Comparison of ENCODE assay signal across 9 mouse cellular contexts in genomic region chr6:116007561-116008173, GRCm38 (mm10). TPM values are rescaled to one million over a fixed set of nuclear protein-coding genes. Genes with fewer than 3 reads are reported as not detected.
A peak's percentile ranks its signal among the peaks of the same experiment; 100 is the strongest.
DNase-seq lines count a peak whose midpoint lies in the region; ATAC-seq lines count a peak whose summit lies in the region.
"Had no signal": no experiment of that assay in that cellular context is flagged by ENCODE, and none has a peak within 500 bp of the region (broad histone marks: within the 10 kb centered on the region; RNA-seq: fewer than 3 reads in every experiment).

No protein-coding gene starts in this region.

- no peak overlapping the region for H3K27ac ChIP-seq in intestine, embryonic 14.5 days (ENCODE audit: low read depth)
- H3K27ac ChIP-seq in intestine, embryonic 16.5 days (ENCODE audit: low read length): no peak overlapping the region
- H3K27ac ChIP-seq in heart, embryonic 10.5 days: peak overlapping the region; percentile 71

- H3K4me1 ChIP-seq in intestine, embryonic 14.5 days (replicated peaks; ENCODE audit: control insufficient read depth, insufficient read depth, low read length): peaks cover 9% of the 10 kb centered on the region
- H3K4me1 ChIP-seq in intestine, embryonic 16.5 days (ENCODE audit: control insufficient read depth, insufficient read depth, low read length): peaks cover 13% of the 10 kb centered on the region; the same call in 1 of the 2 replicates
- peaks cover 57% of the 10 kb centered on the region for H3K4me1 ChIP-seq in heart, embryonic 10.5 days

- 28% methylated on average over 9 of the region's 9 CpGs for WGBS in intestine, embryonic 14.5 days
- WGBS in intestine, embryonic 16.5 days: 14% methylated on average over 9 of the region's 9 CpGs
- WGBS in heart, embryonic 10.5 days: 13% methylated on average over 9 of the region's 9 CpGs

- no peaks in the 10 kb centered on the region for H3K27me3 ChIP-seq in intestine, embryonic 14.5 days (replicated peaks; ENCODE audit: control insufficient read depth, insufficient read depth, low read length)
- no peaks in the 10 kb centered on the region for H3K27me3 ChIP-seq in intestine, embryonic 16.5 days (replicated peaks; ENCODE audit: control insufficient read depth, insufficient read depth, low read length)
- H3K27me3 ChIP-seq in heart, embryonic 10.5 days (ENCODE audit: insufficient read depth, poor library complexity, severe bottlenecking): no peaks in the 10 kb centered on the region
- H3K27me3 ChIP-seq: limb, embryonic 15.5 days had no signal

- H3K4me2 ChIP-seq in intestine, embryonic 14.5 days (ENCODE audit: low read length): no peak overlapping the region
- H3K4me2 ChIP-seq in intestine, embryonic 16.5 days (ENCODE audit: low read depth, low read length): no peak overlapping the region
- H3K4me2 ChIP-seq: limb, embryonic 15.5 days had no signal

- no peak overlapping the region for H3K4me3 ChIP-seq in intestine, embryonic 14.5 days (ENCODE audit: low read depth, low read length)
- H3K4me3 ChIP-seq in intestine, embryonic 16.5 days (ENCODE audit: low read length): no peak overlapping the region
- peak overlapping the region; percentile 5; the same call in 1 of the 2 replicates for H3K4me3 ChIP-seq in heart, embryonic 10.5 days
- H3K4me3 ChIP-seq: limb, embryonic 15.5 days had no signal

- H3K9me3 ChIP-seq in intestine, embryonic 14.5 days (ENCODE audit: control insufficient read depth, low read length): no peaks in the 10 kb centered on the region
- H3K9me3 ChIP-seq in intestine, embryonic 16.5 days (ENCODE audit: control insufficient read depth, low read length): no peaks in the 10 kb centered on the region
- no peaks in the 10 kb centered on the region for H3K9me3 ChIP-seq in heart, embryonic 10.5 days
- H3K9me3 ChIP-seq: limb, embryonic 15.5 days had no signal

- DNase-seq in intestine, embryonic 14.5 days (ENCODE audit: low spot score): peak; percentile 89
- peak; percentile 79 for DNase-seq in adipocyte (ENCODE audit: low spot score)
- peak; percentile 86 for DNase-seq in embryo, embryonic 11 days
- DNase-seq in heart, embryonic 10.5 days (ENCODE audit: low spot score): no peak
- DNase-seq in kidney, postnatal 14 days: peak; percentile 79
- DNase-seq in lung, postnatal 36 days: peak; percentile 85
- DNase-seq in right cerebral cortex, postnatal 25 days: peak; percentile 52

- ATAC-seq in intestine, embryonic 14.5 days (replicated peaks; ENCODE audit: low FRiP score, low TSS enrichment, low read depth): peak; percentile 21
- ATAC-seq in intestine, embryonic 16.5 days: no peak

- H3K9ac ChIP-seq in intestine, embryonic 14.5 days (ENCODE audit: low read length): no peak overlapping the region
- H3K9ac ChIP-seq in intestine, embryonic 16.5 days (ENCODE audit: low read depth, low read length): no peak overlapping the region
- H3K9ac ChIP-seq: limb, embryonic 15.5 days had no signal

- H3K36me3 ChIP-seq in intestine, embryonic 14.5 days (ENCODE audit: control insufficient read depth, insufficient read depth, low read length): no peaks in the 10 kb centered on the region
- H3K36me3 ChIP-seq in intestine, embryonic 16.5 days (ENCODE audit: control insufficient read depth, insufficient read depth, low read length): no peaks in the 10 kb centered on the region
- H3K36me3 ChIP-seq in heart, embryonic 10.5 days: no peaks in the 10 kb centered on the region
- H3K36me3 ChIP-seq: limb, embryonic 15.5 days had no signal

RNA-seq across cellular contexts. Expression of gene Plxnd1, which starts 12.9 kb away (rescaled TPM):
- polyA plus RNA-seq in intestine, embryonic 14.5 days (2014; fragmentation: Nextera tagmentation; extraction: Ambion mirVana): 39.7 and 46.5 TPM in 2 replicates
- 18.7 and 19.3 TPM in 2 replicates for polyA plus RNA-seq in intestine, embryonic 16.5 days (2015; fragmentation: Nextera tagmentation; extraction: Ambion mirVana)
- polyA plus RNA-seq in heart, embryonic 10.5 days (2016; fragmentation: Nextera tagmentation; extraction: Ambion mirVana): 42.9 and 61.7 TPM in 2 replicates
